Mouse (Mus musculus): ENCODE measurements at regions not wholly inside any gene's neighbourhood (a gene's known extent, or its start where the extent isn't known, plus 50 kb on each side); places are given as distances from the start of the nearest gene placed in this dataset.

DNA sequence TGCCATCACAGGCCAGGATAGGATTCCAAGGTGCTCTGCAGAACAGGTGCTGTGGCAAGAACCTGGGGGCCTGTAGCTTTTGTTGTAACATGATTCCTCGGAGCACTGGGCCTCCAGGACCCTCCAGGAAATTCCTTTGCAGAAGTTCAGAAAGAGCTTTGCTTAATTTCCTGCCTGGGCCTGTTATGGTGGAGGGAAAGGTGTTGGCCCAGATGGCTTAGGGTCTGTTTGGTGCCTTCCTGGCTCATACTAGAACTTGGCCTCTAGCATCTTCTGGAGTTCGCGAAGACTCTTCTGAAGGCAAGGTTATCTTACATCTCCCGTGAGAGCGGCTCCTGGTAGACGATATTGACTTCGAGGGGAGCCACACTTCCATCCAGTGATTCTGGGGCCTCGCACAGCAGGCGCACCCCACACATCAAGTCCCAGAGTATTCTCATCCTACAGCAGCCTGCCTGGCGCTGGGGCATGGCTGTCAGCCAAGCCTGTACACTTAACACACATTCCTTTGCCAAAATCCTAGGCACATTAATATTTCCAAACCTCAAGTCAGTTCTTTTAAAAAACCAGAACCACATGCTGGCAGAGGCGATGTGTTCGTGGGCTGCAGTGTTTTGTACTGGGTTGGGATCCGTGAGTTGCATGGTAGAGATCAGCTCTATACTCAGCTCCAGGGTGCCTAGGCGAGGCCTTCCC lies 54.5 kb upstream of the Cxcl14 start:
- TF ChIP-seq POLR2A (IDR thresholded peaks at IDR 0.05; ENCODE audit: borderline replicate concordance, extremely low read depth, insufficient read depth, insufficient read length, poor library complexity, severe bottlenecking): no peak
- TF ChIP-seq CTCF (IDR thresholded peaks at IDR 0.05; ENCODE audit: borderline replicate concordance, extremely low read depth, insufficient read depth, insufficient read length): no peak

Measured in brain, embryonic 14.5 days (tissue).